Mouse (Mus musculus): Measurements from ENCODE around the gene Sec63.
A peak's percentile ranks its signal among the peaks of the same experiment; 100 is the strongest.

The Sec63 gene

GRCm38 (mm10) chr10:42830007-42830406 is 68.7 kb downstream of the Sec63 start:
- DNase-seq (ENCODE audit: low spot score in 2 of 2): no peak

- no peak for DNase-seq (ENCODE audit: low spot score in 2 of 2)
Observed at GRCm38 (mm10) chr10:42830409-42830808, 69.1 kb downstream of the Sec63 start.

- DNase-seq (ENCODE audit: low spot score in 2 of 2): peak in 1 of 2 experiments; percentile 20
Observed at GRCm38 (mm10) chr10:42832677-42833076, 71.4 kb downstream of the Sec63 start.

GRCm38 (mm10) chr10:42833871-42834727 is 72.8 kb downstream of the Sec63 start:
- DNase-seq (ENCODE audit: low spot score in 2 of 2): no peak

GRCm38 (mm10) chr10:42838106-42838505 is 76.8 kb downstream of the Sec63 start:
- DNase-seq (ENCODE audit: low spot score in 2 of 2): no peak

GRCm38 (mm10) chr10:42838736-42839135 is 77.4 kb downstream of the Sec63 start:
- no peak for DNase-seq (ENCODE audit: low spot score in 2 of 2)

GRCm38 (mm10) chr10:42840036-42840435 is 78.7 kb downstream of the Sec63 start:
- DNase-seq (ENCODE audit: low spot score in 2 of 2): no peak

GRCm38 (mm10) chr10:42841531-42842195 is 80.4 kb downstream of the Sec63 start:
- DNase-seq (ENCODE audit: low spot score in 2 of 2): peak in 1 of 2 experiments; percentile 20

- DNase-seq (ENCODE audit: low spot score in 2 of 2): peak; percentile 59 to 70
Observed at GRCm38 (mm10) chr10:42842358-42842757, 81.1 kb downstream of the Sec63 start.

- DNase-seq (ENCODE audit: low spot score in 2 of 2): no peak
Observed at GRCm38 (mm10) chr10:42843416-42843815, 82.1 kb downstream of the Sec63 start.

- no peak for DNase-seq (ENCODE audit: low spot score in 2 of 2)
Observed at GRCm38 (mm10) chr10:42845480-42845879, 84.2 kb downstream of the Sec63 start.

- DNase-seq (ENCODE audit: low spot score in 2 of 2): no peak
Observed at GRCm38 (mm10) chr10:42848179-42849080, 87.1 kb downstream of the Sec63 start.

GRCm38 (mm10) chr10:42849081-42849400 is 87.7 kb downstream of the Sec63 start:
- DNase-seq (ENCODE audit: low spot score in 2 of 2): no peak

- DNase-seq (ENCODE audit: low spot score in 2 of 2): no peak
Observed at GRCm38 (mm10) chr10:42854838-42855237, 93.5 kb downstream of the Sec63 start.

- no peak for DNase-seq (ENCODE audit: low spot score in 2 of 2)
Observed at GRCm38 (mm10) chr10:42855250-42855649, 94.0 kb downstream of the Sec63 start.

GRCm38 (mm10) chr10:42856574-42856973 is 95.3 kb downstream of the Sec63 start:
- no peak for DNase-seq (ENCODE audit: low spot score in 2 of 2)

GRCm38 (mm10) chr10:42857021-42857420 is 95.7 kb downstream of the Sec63 start:
- DNase-seq (ENCODE audit: low spot score in 2 of 2): no peak

GRCm38 (mm10) chr10:42859781-42860158 is 98.5 kb downstream of the Sec63 start:
- DNase-seq (ENCODE audit: low spot score in 2 of 2): no peak

- peak; percentile 48 to 64 for DNase-seq (ENCODE audit: low spot score in 2 of 2)
Observed at GRCm38 (mm10) chr10:42860159-42860911, 99.0 kb downstream of the Sec63 start, which contains the start of gene Scml4. Gene Scml4, plus strand, starts transcription at chr10:42860370.

GRCm38 (mm10) chr10:42861446-42861845 is 100.2 kb downstream of the Sec63 start:
- DNase-seq (ENCODE audit: low spot score in 2 of 2): no peak

- DNase-seq (ENCODE audit: low spot score in 2 of 2): no peak
Observed at GRCm38 (mm10) chr10:42862102-42862740, 100.9 kb downstream of the Sec63 start.
